Mouse (Mus musculus) kidney, embryonic 16.5 days (tissue): ENCODE results near the gene Fxyd2. TPM values are rescaled to one million over a fixed set of nuclear protein-coding genes. Genes with fewer than 3 reads are reported as not detected.

Experiments
- ATAC-seq: fragments of 200-750 bp; cut with Nextera tagmentation; 2 replicates; pipeline ENCODE4 v1.8.0; 2017; ENCODE audit warnings: moderate TSS enrichment; ENCODE audit not compliant: low FRiP score, low TSS enrichment
- H3K27ac ChIP-seq: fragments of 300-500 bp; sonication (generic); 2 replicates; pipeline ENCODE4 v1.5.1; 2014; ENCODE audit warnings: low read length
- H3K27me3 ChIP-seq: fragments of 300-500 bp; sonication (generic); 2 replicates; pipeline ENCODE4 v1.6.1; 2014; ENCODE audit warnings: low read length, control low read depth, mixed read lengths; ENCODE audit not compliant: insufficient read depth
- H3K36me3 ChIP-seq: fragments of 300-500 bp; sonication (generic); 2 replicates; pipeline ENCODE4 v1.6.1; 2014; ENCODE audit warnings: low read length, control low read depth, mixed read lengths; ENCODE audit not compliant: insufficient read depth
- H3K4me1 ChIP-seq: fragments of 300-500 bp; sonication (generic); 2 replicates; pipeline ENCODE4 v1.6.1; 2014; ENCODE audit warnings: low read length, control low read depth, mixed read lengths; ENCODE audit not compliant: insufficient read depth
- H3K4me2 ChIP-seq: fragments of 300-500 bp; sonication (generic); replicated peaks from 2 replicates; pipeline ENCODE4 v1.6.1; 2014; ENCODE audit warnings: low read depth, low read length
- H3K4me3 ChIP-seq: fragments of 300-500 bp; sonication (generic); 2 replicates; pipeline ENCODE4 v1.5.1; 2014; ENCODE audit warnings: mild to moderate bottlenecking, low read length
- H3K9ac ChIP-seq: fragments of 300-500 bp; sonication (generic); replicated peaks from 2 replicates; pipeline ENCODE4 v1.6.1; 2014; ENCODE audit warnings: low read length
- H3K9me3 ChIP-seq: fragments of 300-500 bp; sonication (generic); 2 replicates; pipeline ENCODE4 v1.6.1; 2016; ENCODE audit warnings: low read length, control low read depth
- WGBS: fragments of 180-500 bp; shearing (Covaris S2); extraction: QIAGEN DNeasy Blood & Tissue Kit; methylation state at CpG from one replicate; pipeline ENCODE4 v1.1.7; 2014; 5-methylcytosine and 5-hydroxymethylcytosine counted together
- polyA plus RNA-seq: library from polyadenylated mRNA; unstranded; fragments of >200 nt; fragmentation: Nextera tagmentation; extraction: Ambion mirVana; gene quantifications from 2 replicates; pipeline ENCODE4 v1.2.1, GENCODE M21; 2015

The Fxyd2 gene
- polyA plus RNA-seq, 1 experiment from 2014 or later, result 828 TPM

DNA sequence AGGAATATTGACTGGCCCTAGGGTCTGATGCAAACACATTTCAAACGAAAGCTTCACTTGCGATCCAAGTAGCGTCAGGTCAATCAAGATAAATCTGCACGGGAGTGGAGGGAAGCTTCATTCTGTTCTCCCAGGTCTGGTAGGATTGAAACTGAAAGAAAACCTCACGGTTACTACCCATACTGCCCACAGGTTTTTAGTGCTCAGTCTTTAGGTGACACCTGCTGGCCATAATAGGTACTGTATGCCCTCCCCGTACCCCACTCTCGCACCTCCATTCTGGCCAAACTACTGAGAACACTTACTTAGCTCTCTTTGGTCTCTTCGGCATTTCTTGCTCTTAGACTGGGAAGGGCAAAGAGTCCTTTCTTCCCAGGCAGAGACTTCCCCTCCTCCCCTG, 17.8 kb downstream of the Fxyd2 start:
- 34% methylated on average over 8 of the region's 8 CpGs for WGBS

DNA sequence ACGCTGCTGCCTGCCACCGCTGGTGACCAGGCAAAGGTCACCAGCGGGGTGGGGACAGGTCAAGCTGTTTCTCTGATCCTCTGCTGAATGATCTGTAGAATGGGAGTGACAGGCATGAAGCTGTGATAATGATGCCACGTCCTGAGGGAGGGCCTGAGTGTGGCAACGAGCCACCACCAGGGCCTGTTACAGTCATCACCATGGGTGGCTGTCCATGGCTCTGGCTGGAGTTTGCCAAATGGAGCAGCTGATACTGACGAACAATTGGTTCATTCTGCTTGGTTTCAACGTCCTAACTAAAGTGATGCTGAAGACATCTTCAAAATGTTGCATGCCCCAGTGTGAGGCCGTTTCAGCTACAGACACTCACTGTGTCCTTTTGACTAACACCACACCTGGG, 18.8 kb downstream of the Fxyd2 start:
- no peaks in the 10 kb centered on the region for H3K9me3 ChIP-seq
- H3K36me3 ChIP-seq, result no peaks in the 10 kb centered on the region
- no peak for ATAC-seq
- no peaks in the 10 kb centered on the region for H3K27me3 ChIP-seq
- H3K4me3 ChIP-seq, result no peak overlapping the region
- no peaks in the 10 kb centered on the region for H3K4me1 ChIP-seq
- H3K4me2 ChIP-seq, result no peak overlapping the region
- WGBS, result 67% methylated on average over 8 of the region's 8 CpGs
- no peak overlapping the region for H3K27ac ChIP-seq
- H3K9ac ChIP-seq, result no peak overlapping the region

More for the DNA sequence above, 17.8 kb downstream of the Fxyd2 start:
- ATAC-seq, result no peak
- H3K9ac ChIP-seq, result peak overlapping the region; percentile 47; the same call in 1 of the 2 replicates
- H3K9me3 ChIP-seq, result no peaks in the 10 kb centered on the region
- no peak overlapping the region for H3K27ac ChIP-seq
- H3K27me3 ChIP-seq, result no peaks in the 10 kb centered on the region
- no peaks in the 10 kb centered on the region for H3K36me3 ChIP-seq
- no peak overlapping the region for H3K4me3 ChIP-seq
- H3K4me2 ChIP-seq, result peak overlapping the region; percentile 32; the same call in 1 of the 2 replicates
- peaks cover 3% of the 10 kb centered on the region; the same call in 1 of the 2 replicates for H3K4me1 ChIP-seq

DNA sequence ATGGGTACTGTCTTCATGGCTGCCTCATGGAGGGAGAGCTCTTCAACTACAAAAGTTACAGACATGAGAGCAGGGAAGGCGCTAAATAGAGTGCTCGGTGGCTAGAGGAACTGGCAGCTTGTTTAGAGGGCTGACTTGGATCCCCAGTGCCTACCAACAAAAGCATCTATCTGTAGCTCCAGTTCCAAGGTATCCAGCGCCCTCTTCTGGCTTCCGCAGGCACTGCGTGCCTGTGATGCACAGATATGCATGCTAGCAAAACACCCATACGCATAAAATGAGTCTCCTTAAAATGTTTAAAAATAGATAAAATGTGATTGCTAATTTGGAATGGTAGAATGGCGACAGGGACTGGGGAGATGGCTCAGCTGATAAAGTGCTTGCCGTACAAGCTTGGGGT, 21.7 kb downstream of the Fxyd2 start:
- 66% methylated on average over 8 of the region's 8 CpGs for WGBS
- no peak overlapping the region for H3K4me2 ChIP-seq
- no peaks in the 10 kb centered on the region for H3K27me3 ChIP-seq
- ATAC-seq, result no peak
- no peaks in the 10 kb centered on the region for H3K4me1 ChIP-seq
- H3K9me3 ChIP-seq, result no peaks in the 10 kb centered on the region
- H3K9ac ChIP-seq, result no peak overlapping the region
- H3K36me3 ChIP-seq, result no peaks in the 10 kb centered on the region
- no peak overlapping the region for H3K4me3 ChIP-seq
- H3K27ac ChIP-seq, result no peak overlapping the region

DNA sequence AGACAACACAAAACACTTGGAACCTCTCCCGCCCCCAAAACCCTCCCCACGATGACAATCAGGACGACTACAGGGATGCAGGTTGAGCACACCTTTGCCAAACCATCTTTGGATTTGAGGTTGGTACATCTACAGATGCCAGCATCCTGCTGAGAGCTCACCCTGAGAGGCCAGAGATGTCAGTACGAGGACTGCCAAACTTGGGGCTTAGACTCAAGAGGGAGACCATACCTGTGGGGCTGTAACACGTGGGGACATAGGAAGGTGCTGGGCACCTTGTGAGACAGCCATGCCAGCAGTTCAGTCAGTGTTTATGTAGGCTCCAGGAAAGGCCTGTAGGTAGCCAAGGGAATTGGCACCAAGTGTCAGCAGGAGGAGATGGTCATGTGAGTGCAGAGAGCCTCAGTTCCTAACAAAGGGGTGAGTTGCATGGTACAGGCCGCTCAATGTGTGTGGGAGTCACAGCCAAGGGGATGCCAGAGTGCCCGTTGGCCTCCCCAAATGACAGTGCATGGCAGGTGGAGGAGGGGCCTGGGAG, 23.4 kb downstream of the Fxyd2 start:
- Histone ChIP-seq H3K9ac (no peak overlapping the region), H3K4me3 (no peak overlapping the region), H3K27me3 (no peaks in the 10 kb centered on the region), H3K4me2 (no peak overlapping the region), H3K27ac (no peak overlapping the region), H3K9me3 (no peaks in the 10 kb centered on the region), H3K4me1 (no peaks in the 10 kb centered on the region), H3K36me3 (no peaks in the 10 kb centered on the region)
- WGBS, result 66% methylated on average over 7 of the region's 7 CpGs
- no peak for ATAC-seq

DNA sequence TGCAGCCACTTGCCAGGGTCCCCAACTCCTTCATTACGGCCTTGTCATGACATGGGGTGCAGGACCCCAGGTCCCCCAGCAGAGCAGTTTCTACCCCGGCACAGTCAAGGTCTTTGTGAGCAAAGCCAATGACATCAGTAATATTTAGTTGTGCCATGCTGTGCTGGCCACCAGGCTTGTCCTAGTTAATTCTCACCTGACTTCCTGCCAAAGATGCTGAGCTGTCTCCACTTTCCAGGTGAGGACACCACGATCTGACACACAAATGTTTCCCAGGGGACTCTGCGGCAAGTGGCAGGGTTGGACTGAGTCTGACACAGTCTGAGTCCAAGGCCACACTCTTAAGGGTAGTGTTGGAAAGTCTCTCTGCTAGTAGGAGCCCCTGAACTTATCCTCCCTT, 27.0 kb downstream of the Fxyd2 start, which contains the start of gene Dscaml1:
Gene Dscaml1 (plus strand): TSS at position 173 of the 400 bp plus-strand sequence.
- H3K27me3 ChIP-seq, result peaks cover 28% of the 10 kb centered on the region
- H3K4me3 ChIP-seq, result no peak within 1 kb of the TSS
- no peak for ATAC-seq
- peaks cover 11% of the 10 kb centered on the region; the same call in 1 of the 2 replicates for H3K4me1 ChIP-seq
- no peak within 1 kb of the TSS for H3K27ac ChIP-seq
- no peak within 1 kb of the TSS for H3K4me2 ChIP-seq
- H3K9me3 ChIP-seq, result no peaks in the 10 kb centered on the region
- 79% methylated on average over 4 of the region's 4 CpGs for WGBS
- no peak within 1 kb of the TSS for H3K9ac ChIP-seq
- H3K36me3 ChIP-seq, result no peaks in the 10 kb centered on the region

DNA sequence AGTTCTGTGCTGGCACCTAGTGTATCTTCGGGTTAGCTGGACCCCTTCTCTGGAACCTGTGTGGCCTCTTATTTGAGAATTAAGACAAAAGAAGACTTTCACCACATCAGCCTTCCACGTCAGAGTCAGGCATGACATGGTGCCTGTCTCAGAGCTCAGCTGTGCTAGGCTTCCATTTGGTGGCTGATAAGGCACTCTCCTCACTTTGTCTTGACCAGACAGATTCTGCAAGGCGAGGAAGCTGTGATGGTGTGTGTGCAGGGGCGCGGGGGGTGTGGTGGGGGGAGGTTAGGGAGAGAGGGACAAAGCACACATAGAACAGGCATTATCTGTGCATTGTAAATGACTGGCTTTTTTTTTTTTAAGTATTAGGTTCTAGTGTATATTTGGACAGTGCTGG, 29.9 kb downstream of the Fxyd2 start:
- peaks cover 11% of the 10 kb centered on the region; the same call in 1 of the 2 replicates for H3K4me1 ChIP-seq
- H3K4me2 ChIP-seq, result no peak overlapping the region
- H3K27ac ChIP-seq, result no peak overlapping the region
- H3K27me3 ChIP-seq, result peaks cover 46% of the 10 kb centered on the region
- WGBS, result 26% methylated on average over 5 of the region's 5 CpGs
- H3K36me3 ChIP-seq, result no peaks in the 10 kb centered on the region
- no peak overlapping the region for H3K9ac ChIP-seq
- no peak for ATAC-seq
- H3K9me3 ChIP-seq, result no peaks in the 10 kb centered on the region
- H3K4me3 ChIP-seq, result no peak overlapping the region

DNA sequence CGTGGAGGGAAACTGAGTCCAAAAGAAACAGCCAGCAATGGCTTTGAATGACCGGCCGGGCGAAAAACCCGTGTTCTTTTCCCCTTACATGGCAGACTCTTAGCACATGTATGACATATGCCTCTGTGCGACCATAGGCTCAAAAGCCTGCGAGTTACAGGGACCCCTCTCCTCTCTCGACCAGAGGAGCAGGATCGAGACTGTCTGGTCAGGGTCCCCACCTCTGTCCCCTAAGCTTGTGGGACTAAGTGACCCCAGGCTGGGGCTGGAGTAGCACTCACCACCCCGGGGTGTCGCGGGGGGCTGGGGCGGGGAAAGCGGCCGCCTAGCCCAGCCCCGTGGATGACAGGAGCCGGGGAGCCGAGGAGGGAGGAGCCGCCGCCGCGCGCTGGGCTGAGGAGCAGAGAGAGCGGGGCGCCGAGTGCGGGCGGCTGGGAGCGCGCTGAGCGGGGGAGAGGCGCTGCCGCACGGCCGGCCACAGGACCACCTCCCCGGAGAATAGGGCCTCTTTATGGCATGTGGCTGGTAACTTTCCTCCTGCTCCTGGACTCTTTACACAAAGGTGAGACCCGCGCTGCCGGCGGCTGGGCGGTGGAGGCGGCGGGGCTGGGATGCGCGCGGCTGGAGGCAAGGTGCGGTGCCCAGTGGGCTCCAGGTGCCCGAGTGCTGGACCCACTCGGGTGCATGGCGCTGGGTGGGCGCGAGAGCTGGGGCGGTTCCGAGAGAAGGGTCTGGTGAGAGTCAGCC, 30.7 kb downstream of the Fxyd2 start:
- ATAC-seq, result peak; percentile 61
- under 1% methylated on average over 51 of the region's 54 CpGs for WGBS
- no peak overlapping the region for H3K27ac ChIP-seq
- no peaks in the 10 kb centered on the region for H3K9me3 ChIP-seq
- no peak overlapping the region for H3K9ac ChIP-seq
- H3K27me3 ChIP-seq, result peaks cover 46% of the 10 kb centered on the region
- peak overlapping the region; percentile 62 for H3K4me2 ChIP-seq
- H3K36me3 ChIP-seq, result no peaks in the 10 kb centered on the region
- peaks cover 11% of the 10 kb centered on the region; the same call in 1 of the 2 replicates for H3K4me1 ChIP-seq
- peak overlapping the region; percentile 45 for H3K4me3 ChIP-seq

DNA sequence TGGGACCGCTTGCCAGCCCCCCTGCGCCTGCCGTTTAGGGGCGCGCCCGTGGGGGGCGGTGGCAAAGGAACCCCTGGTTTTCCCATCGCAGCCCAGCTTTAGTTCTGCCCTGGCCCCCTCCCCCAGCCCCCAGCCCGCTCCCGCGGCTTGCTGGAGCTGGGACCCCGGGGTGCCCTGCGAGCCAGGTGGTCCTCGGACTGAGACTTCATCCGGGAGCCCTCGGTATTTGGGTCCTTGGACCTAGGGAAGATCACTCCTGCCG, 31.2 kb downstream of the Fxyd2 start:
- Histone ChIP-seq H3K9ac (no peak overlapping the region), H3K36me3 (no peaks in the 10 kb centered on the region), H3K27ac (no peak overlapping the region), H3K9me3 (no peaks in the 10 kb centered on the region), H3K4me2 (peak overlapping the region; percentile 62), H3K4me1 (peaks cover 11% of the 10 kb centered on the region; the same call in 1 of the 2 replicates), H3K27me3 (peaks cover 46% of the 10 kb centered on the region), H3K4me3 (peak overlapping the region; percentile 45)
- WGBS, result 0% methylated on average over 15 of the region's 17 CpGs
- ATAC-seq, result no peak

DNA sequence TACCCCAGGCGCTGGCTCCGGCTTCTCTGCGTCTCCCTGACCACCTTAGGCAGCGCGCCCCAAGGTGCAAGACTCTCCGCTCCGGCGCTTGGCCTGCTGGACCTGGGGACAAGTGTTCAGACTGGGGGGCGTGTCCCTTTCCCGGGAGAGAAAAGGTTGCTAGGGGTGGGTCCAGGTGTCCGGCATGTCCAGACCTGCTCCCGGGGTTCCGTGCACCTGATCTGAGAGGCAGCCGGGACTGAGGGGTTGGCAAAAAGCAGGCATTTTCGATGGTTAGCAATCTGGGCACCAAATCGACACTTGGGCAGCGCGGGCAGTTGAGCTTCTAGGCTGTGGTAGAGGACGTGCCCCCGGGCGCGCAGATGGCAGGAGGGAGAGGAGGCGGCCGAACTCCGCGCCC, 31.7 kb downstream of the Fxyd2 start:
- Histone ChIP-seq H3K9me3 (no peaks in the 10 kb centered on the region), H3K4me2 (peak overlapping the region; percentile 62), H3K27me3 (peaks cover 46% of the 10 kb centered on the region), H3K4me1 (peaks cover 11% of the 10 kb centered on the region; the same call in 1 of the 2 replicates), H3K27ac (no peak overlapping the region), H3K9ac (no peak overlapping the region), H3K4me3 (peak overlapping the region; percentile 45), H3K36me3 (no peaks in the 10 kb centered on the region)
- 2% methylated on average over 26 of the region's 26 CpGs for WGBS
- peak; percentile 59; the same call in 1 of the 2 replicates for ATAC-seq

DNA sequence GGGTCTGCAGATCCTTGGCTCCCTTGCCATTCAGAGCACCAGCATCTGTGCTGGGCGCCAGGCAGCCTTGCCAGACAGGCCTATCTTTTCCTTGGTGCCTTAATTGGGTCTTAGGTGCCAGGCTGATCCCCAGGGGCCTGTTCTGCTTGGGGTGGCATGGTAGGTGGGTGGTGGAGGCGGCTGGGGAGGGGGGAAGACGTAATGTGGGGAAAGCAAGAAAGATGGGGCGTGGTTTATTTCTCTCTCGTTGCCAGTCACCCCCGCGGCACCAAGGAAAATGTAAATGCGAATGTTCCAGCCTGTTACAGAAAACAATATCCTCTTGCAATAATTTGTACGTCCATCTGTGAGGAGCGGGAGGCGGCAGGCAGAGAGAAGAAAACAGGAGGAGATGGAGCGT, 33.2 kb downstream of the Fxyd2 start:
- no peaks in the 10 kb centered on the region for H3K36me3 ChIP-seq
- H3K9me3 ChIP-seq, result no peaks in the 10 kb centered on the region
- peaks cover 46% of the 10 kb centered on the region for H3K27me3 ChIP-seq
- WGBS, result 78% methylated on average over 12 of the region's 12 CpGs
- no peak for ATAC-seq
- H3K4me3 ChIP-seq, result no peak overlapping the region
- H3K27ac ChIP-seq, result no peak overlapping the region
- H3K9ac ChIP-seq, result no peak overlapping the region
- no peak overlapping the region for H3K4me2 ChIP-seq
- peaks cover 11% of the 10 kb centered on the region; the same call in 1 of the 2 replicates for H3K4me1 ChIP-seq
